Mouse (Mus musculus): Measurements from ENCODE around the gene Gm3573. TPM values are rescaled to one million over a fixed set of nuclear protein-coding genes. Genes with fewer than 3 reads are reported as not detected.
"Not testable (repeated sequence)": the region's sequence is repeated elsewhere in the genome, so short reads cannot be mapped to it uniquely, and the experiment has no call there.

Gene Gm3573
- not detected in 2 replicates for polyA plus RNA-seq (2015; fragmentation: Nextera tagmentation; extraction: Ambion mirVana)

- not testable (repeated sequence) for H3K4me3 ChIP-seq; H3K27ac ChIP-seq (replicated peaks); H3K36me3 ChIP-seq; H3K9ac ChIP-seq; H3K27me3 ChIP-seq; H3K4me2 ChIP-seq; H3K9me3 ChIP-seq; ATAC-seq (ENCODE audit: low FRiP score, low read depth); H3K4me1 ChIP-seq (replicated peaks)
- WGBS = no CpG with 5 or more reads among the region's 1 CpGs
Observed at GRCm38 (mm10) chr14:42190691-42191090, at the start of gene Gm3573. Gene Gm3573 (minus strand): TSS chr14:42190791.

DNA sequence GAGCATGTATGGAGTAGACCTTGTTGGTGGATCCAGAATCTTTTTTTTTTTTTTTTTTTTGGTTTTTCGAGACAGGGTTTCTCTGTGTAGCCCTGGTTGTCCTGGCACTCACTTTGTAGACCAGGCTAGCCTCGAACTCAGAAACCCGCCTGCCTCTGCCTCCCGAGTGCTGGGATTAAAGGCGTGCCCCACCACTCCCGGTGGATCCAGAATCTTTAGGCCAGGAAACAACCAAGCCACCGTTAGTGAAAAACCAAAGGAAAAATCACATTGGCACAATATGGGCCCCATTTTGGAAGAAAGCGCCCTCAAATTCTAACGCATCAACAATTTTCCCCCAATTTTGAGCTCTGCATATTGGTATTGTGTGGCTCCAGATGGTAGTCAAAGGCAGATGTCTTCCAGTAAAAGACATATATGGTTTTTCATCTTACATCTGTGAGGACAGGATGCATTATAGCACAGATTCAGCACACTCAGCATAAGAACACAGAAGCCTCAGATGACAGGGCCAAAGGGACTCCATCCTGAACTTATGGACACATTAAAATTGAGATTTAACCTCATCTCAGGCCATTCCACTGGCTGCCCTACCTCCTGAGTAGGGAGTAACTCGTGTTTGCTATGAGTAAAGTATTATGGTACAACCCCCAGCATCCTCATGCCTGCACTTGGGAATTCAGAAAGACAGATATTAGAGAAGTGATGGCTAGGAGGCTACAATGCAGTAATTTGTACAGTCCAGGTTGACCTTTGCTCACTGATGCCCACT lies 26.4 kb upstream of the Gm3573 start:
- WGBS = 81% methylated on average over 9 of the region's 10 CpGs
- not testable (repeated sequence) for H3K4me3 ChIP-seq

DNA sequence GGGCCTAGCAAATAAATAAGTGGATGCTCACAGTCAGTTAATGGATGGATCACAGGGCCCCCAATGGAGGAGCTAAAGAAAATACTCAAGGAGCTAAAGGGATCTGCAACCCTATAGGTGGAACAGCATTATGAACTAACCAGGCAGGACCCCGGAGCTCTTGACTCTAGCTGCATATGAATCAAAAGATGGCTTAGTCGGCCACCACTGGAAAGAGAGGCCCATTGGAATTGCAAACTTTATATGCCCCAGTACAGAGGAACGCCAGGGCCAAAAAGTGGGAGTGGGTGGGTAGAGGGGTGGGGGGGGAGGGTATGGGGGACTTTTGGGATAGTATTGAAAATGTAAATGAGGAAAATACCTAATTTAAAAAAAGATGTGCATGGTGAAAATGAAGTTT lies 6.7 kb downstream of the Gm3573 start:
- ATAC-seq (ENCODE audit: low FRiP score, low read depth); H3K4me2 ChIP-seq; H3K9ac ChIP-seq; H3K27me3 ChIP-seq; H3K9me3 ChIP-seq; H3K36me3 ChIP-seq; H3K4me3 ChIP-seq; H3K4me1 ChIP-seq (replicated peaks); H3K27ac ChIP-seq (replicated peaks): not testable (repeated sequence)
- WGBS = 85% methylated on average over 3 of the region's 3 CpGs

More for the DNA sequence above, 26.4 kb upstream of the Gm3573 start:
- ATAC-seq (ENCODE audit: low FRiP score, low read depth); H3K36me3 ChIP-seq; H3K9me3 ChIP-seq; H3K9ac ChIP-seq; H3K4me2 ChIP-seq; H3K4me1 ChIP-seq (replicated peaks); H3K27ac ChIP-seq (replicated peaks); H3K27me3 ChIP-seq: not testable (repeated sequence)

- not testable (repeated sequence) for H3K27me3 ChIP-seq; ATAC-seq (ENCODE audit: low FRiP score, low read depth); H3K4me3 ChIP-seq; H3K4me2 ChIP-seq; H3K27ac ChIP-seq (replicated peaks); H3K9me3 ChIP-seq; H3K9ac ChIP-seq; H3K4me1 ChIP-seq (replicated peaks); H3K36me3 ChIP-seq
- 85% methylated on average over 1 of the region's 2 CpGs for WGBS
Observed at GRCm38 (mm10) chr14:42162522-42162921, 28.1 kb downstream of the Gm3573 start, which contains the start of gene Gm17027. Gene Gm17027 (minus strand): TSS chr14:42162622.

Other genes starting within 250 kb of the Gm3573 start
- not detected in 2 replicates for gene 1700024B05Rik, start 246.8 kb downstream of the Gm3573 start, polyA plus RNA-seq (2015; fragmentation: Nextera tagmentation; extraction: Ambion mirVana)
- gene Gm6401, start 222.9 kb downstream of the Gm3573 start, polyA plus RNA-seq (2015; fragmentation: Nextera tagmentation; extraction: Ambion mirVana) = 0.14 TPM in 1 of 2 replicates, not detected in the other
- gene Gm3543, start 207.5 kb downstream of the Gm3573 start, polyA plus RNA-seq (2015; fragmentation: Nextera tagmentation; extraction: Ambion mirVana) = not detected in 2 replicates
- gene Gm7951, start 73.4 kb downstream of the Gm3573 start, polyA plus RNA-seq (2015; fragmentation: Nextera tagmentation; extraction: Ambion mirVana) = not detected in 2 replicates
- gene Gm17027, start 28.2 kb downstream of the Gm3573 start, polyA plus RNA-seq (2015; fragmentation: Nextera tagmentation; extraction: Ambion mirVana) = not detected in 2 replicates
- not detected in 2 replicates for gene Gm17026, start 69.3 kb upstream of the Gm3573 start, polyA plus RNA-seq (2015; fragmentation: Nextera tagmentation; extraction: Ambion mirVana)
- not detected in 2 replicates for gene Gm9611, start 106.6 kb upstream of the Gm3573 start, polyA plus RNA-seq (2015; fragmentation: Nextera tagmentation; extraction: Ambion mirVana)
- not detected in 2 replicates for gene Gm7995, start 119.4 kb upstream of the Gm3573 start, polyA plus RNA-seq (2015; fragmentation: Nextera tagmentation; extraction: Ambion mirVana)
- not detected in 2 replicates for gene Gm8005, start 248.9 kb upstream of the Gm3573 start, polyA plus RNA-seq (2015; fragmentation: Nextera tagmentation; extraction: Ambion mirVana)